Mouse (Mus musculus): Measurements from ENCODE around the gene Sost.

GRCm38 (mm10) chr11:101972651-101973050, 5.8 kb upstream of the Sost start:
- TF ChIP-seq GATA1 (IDR thresholded peaks at IDR 0.05; ENCODE audit: low read length) (no peak), TAL1 (IDR thresholded peaks at IDR 0.05; ENCODE audit: low read length) (no peak)

All from erythroblast, embryonic 14.5 days (primary cell).